Mouse (Mus musculus): Measurements from ENCODE around the gene Pdzk1. TPM values are rescaled to one million over a fixed set of nuclear protein-coding genes. Genes with fewer than 3 reads are reported as not detected.

The Pdzk1 gene
- total RNA-seq, 2 experiments from 2014 or later, result 0.14 to 0.25 TPM

DNA sequence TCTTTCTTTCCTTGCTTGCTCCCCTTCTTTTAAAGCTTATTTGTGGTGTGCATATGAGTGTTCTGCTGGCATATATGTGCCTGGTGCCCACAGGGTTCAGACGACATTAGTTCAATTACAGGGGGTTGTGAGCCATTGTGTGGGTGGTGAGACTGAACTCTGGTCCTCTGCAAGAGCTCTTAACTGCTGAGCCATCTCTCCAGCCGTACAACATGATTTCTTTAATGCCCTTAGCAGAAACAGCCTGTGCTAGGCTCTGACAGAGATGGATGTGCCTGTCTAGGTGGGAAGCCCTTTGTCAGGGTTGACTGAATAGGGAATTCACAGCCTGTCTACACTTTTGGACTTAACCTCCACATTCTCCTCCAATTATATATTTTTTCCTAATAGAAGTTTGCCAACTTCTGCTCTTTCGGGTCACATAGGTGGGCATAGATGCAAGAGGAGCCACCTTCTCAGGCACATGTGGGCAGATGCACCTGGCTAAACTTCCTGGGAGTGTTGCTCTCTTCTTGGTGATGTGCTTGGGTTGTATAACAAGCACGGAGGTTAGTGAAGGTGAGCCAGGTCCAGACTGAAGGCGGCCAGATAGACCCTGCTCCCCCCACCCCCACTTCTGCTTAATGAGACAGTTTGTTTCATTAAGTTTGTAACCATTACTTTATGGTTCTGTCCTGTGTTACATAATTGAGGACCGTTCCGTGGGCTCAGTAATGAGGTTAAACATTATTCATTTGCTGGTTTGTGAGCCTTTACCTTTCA, 5.7 kb downstream of the Pdzk1 start:
- DNase-seq (ENCODE audit: low spot score in 2 of 2), result no peak

DNA sequence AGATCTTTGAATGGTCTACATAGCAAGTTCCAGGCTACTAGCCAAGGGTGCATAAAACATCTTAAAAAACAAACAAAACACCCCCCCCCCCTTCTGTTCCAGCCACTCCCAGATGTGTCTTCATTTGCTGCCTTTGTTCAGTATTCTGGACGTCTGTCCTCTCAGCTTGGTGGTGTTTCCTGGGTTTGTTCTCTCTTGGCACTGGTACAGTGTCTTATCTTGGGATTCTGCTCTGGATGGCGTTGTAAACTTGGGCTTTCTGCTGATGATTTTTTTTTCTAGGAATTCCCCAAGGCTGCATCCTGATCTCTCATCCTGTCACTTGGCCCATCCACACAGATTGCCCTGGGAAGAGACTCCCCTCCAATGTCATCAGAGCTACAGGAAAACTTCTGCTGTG, 7.3 kb downstream of the Pdzk1 start:
- no peak for DNase-seq (ENCODE audit: low spot score in 2 of 2)

DNA sequence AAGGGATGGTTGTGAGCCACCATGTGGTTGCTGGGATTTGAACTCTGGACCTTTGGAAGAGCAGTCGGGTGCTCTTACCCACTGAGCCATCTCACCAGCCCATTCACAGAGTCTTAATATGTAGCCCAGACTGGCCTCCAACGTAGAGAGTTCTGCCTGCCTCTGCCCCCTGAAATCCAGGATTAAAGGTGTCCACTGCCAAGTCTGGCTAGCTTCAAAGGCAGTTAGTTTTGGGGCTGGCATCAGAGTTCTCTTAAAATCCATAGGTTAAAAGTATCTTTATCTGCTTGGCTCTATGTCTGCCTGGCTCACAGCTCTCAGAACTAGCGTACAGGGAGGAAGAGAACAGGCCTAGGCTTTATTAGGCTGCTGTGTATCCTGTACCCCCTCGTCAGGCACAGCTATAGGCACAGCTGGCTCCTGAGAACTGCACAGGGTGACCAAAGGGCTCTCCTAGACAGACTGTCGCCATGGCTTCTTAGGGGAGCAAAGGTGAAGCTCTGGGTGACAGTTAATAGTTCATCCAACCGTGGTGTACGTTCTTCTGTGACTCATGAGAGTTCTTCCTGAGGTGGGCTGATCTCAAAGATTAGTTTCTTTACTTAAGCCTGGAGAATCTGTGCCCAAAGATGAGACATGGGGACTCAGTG, 10.0 kb downstream of the Pdzk1 start:
- DNase-seq (ENCODE audit: low spot score in 2 of 2), result no peak

DNA sequence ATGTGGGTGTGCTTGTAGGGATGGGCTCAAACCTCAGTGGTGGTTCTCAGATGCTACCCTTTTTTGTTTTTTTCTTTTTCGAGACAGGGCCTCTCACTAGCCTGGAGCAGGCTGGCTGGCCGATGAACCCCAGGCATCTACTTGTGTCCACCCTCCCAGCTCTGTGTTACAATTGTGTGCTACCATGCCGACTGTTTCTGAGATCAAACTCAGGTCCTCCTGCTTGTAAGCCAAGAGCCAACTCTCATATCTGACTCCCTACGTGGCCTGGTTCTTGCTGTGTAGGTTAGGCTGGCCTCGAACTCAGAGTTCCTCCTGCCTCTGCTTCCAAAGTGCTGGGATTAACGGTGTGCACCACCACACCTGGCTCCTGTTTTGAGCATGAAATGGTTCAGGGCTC, 16.1 kb downstream of the Pdzk1 start:
- no peak for DNase-seq (ENCODE audit: low spot score in 2 of 2)

DNA sequence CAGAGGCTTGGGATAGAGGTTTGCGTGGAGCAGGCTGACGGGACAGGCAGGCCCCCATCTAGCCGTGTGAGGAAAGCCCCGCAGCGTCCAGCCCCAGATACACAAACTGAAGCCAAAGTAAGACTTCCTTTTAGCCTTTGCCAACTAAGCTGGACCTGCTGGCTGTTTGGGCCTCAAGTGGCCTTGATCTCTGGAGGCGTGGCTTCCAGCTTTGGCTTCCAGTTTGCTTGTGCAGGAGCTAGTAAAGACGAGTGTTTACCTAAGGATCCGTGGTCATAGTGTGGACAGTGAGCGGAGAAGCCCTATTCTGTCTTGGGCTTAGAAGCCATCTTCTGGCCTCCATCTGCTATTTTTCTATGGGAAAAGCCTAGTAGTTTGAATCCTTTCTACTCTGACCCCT, 16.7 kb downstream of the Pdzk1 start:
- no peak for DNase-seq (ENCODE audit: low spot score in 2 of 2)

DNA sequence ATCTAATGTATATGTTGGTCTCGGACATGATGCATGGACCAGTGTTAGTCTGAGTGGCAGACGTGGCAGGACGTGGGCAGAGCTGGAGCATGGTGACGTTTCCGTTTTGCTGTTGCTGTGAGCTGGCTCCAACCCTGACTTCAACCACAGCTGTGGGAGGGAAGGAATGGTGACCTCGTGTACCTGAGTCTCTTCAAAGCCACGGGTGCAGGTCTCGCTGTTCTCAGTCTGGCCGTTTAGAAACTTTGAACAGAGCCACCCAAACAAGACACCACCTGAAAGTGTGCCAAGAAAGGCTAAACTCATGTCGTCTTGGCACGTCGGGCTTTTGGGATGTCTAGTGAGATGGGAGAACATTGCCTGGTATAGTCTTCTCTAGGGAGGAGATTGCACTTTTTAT, 17.9 kb downstream of the Pdzk1 start:
- DNase-seq (ENCODE audit: low spot score in 2 of 2), result no peak

DNA sequence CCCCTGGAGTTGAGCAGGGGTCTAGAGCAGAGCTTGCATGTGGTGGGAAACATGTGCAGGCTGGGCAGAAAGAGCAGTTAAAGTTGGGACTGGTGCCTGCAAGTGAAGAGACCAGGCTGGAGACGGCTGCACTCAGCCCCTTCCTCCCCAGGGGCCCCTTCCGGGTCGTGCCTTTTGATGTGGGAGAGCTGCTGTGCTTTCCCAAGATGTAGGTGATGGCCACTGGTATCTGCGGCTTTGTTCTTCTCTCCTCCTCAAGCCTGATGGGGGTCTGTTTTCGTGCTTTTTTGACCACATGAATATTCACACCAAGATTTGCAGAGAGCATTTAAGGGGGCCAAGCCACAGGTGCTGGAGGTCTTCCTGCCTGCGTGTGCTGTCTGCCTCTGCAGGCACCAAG, 18.6 kb downstream of the Pdzk1 start:
- no peak for DNase-seq (ENCODE audit: low spot score in 2 of 2)

DNA sequence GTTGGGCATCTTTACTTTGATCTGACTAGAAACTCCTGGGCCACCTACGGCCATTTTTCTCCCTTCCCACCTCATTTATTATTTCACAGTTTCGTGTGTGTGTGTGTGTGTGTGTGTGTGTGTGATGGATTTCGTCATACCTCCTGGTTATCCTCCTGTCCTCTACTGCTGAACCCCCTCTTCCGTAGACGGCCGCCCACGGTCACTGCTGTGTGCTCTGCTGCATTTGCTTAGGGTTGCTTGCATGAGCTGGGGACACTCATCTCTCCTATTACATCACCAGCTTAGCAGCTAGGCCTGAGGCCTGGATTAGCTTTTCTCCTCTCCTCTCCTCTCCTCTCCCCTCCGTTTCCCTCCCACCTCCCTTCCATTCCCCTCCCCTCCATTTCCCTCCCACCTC, 19.4 kb downstream of the Pdzk1 start:
- peak in 1 of 2 experiments; percentile 17 for DNase-seq (ENCODE audit: low spot score in 2 of 2)

DNA sequence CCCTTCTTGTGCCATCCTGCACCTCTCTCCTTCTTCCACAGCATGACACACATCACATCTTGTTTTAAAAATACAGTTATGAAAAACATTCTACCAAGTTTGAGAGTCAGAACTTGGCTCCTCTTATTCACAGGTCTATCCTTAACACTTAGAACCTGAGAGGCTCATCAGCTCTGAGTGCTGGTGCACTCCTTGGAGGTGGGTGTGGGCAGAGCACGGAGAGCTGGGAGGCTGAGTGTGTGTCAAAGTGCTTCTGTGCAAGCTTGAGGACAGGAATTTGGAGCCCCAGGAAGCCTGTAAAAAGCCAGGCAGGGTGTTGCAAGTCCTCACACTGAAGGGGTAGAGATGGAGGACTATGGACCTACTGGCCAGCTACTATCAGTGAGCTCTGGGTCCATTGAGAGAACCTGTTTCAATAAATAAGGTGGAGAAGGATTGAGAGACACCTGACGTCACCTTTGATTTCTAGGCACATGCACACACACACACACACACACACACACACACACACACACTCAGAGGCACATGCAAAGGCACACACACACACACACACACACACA, 20.2 kb downstream of the Pdzk1 start:
- no peak for DNase-seq (ENCODE audit: low spot score in 2 of 2)

DNA sequence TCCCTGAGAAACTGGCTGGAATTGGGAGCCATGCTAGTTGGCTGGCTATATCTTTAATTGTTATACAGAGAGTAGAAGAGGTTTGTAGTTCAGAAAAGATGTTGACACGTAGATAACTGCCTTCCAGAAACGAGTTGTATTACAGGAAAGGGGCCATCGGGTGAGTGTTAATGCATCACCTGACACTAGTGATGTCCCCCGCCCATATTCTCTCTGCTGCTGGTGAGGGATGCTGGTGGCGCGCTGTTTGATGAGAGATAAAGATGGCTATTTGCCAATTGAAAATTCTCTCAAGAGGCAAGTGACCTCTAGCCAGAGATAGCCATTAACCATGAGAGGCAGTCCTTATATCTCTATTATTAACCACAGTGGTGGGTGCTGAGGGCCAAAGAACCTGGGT, 23.5 kb downstream of the Pdzk1 start:
- no peak for DNase-seq (ENCODE audit: low spot score in 2 of 2)

DNA sequence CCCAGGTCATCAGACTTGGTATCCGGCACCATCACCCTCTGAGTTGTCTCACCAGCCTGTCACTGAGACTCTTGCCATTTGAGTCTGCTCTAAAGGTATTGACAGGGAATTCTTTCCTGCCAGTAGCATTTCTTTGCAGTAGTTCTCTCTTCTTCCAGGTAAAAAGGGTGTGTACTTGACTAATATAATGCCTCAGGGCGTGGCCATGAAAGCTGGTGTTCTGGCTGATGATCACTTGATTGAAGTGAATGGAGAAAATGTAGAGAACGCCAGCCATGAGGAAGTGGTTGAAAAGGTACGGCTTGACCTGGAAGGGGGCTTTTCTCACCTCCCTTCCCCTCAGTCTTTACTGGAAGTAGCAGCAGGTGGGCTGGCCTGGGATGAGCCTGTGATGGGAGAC, 25.3 kb downstream of the Pdzk1 start:
- DNase-seq (ENCODE audit: low spot score in 2 of 2), result no peak

DNA sequence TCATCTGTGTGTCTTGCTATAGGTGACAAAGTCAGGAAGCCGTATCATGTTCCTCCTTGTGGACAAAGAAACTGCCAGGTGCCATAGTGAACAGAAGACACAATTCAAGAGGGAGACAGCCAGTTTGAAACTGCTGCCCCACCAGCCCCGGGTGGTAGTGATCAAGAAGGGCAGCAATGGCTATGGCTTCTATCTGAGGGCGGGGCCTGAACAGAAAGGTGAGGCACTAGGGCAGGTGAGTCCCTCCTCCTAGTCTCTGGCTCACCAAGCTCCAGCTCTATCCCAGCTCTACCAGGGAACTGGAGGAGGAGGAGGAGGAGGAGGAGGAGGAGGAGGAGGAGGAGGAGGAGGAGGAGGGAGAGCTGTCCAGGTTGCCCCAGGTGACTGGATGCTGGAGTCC, 26.7 kb downstream of the Pdzk1 start:
- peak in 1 of 2 experiments; percentile 1 for DNase-seq (ENCODE audit: low spot score in 2 of 2)

DNA sequence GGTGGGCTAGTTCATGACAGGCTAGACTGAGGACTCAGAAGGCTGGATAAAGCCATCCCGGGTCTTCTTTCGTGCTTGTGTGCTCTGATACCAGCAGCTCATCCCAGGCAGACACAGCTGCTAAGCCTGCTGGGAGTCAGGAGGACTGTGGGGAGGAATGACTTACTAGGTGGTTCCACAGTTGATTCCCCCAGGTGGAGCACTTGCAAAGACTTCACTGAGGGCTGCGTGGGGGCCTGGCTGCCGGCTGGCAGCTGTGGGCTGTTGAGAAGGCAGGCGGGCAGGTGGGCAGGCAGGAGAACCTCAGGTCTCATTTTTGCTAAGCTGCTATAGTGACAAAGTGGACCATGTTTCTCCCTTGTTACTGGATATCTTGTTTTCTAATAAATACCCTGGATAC, 31.4 kb downstream of the Pdzk1 start:
- DNase-seq (ENCODE audit: low spot score in 2 of 2), result peak in 1 of 2 experiments; percentile 2

DNA sequence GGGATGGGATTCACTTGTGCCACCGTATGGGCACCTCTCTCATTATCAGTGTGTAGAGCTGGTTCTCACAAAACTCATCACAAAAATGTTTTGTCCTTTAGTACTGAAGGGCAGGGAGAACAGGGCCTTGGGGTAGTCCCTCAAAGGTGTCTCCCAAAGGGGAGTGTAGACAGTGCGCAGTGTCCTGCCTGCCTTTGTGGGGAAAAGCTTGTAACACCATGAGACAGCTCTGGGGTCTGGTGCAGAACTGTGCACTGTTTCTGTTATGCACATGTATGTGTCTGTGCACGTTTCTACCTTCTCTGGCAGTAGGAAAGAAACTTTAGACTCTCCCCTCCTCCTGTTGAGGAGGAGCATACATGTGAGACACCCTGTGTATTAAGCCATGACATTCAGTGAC, 38.8 kb downstream of the Pdzk1 start:
- peak in 1 of 2 experiments; percentile 1 for DNase-seq (ENCODE audit: low spot score in 2 of 2)

DNA sequence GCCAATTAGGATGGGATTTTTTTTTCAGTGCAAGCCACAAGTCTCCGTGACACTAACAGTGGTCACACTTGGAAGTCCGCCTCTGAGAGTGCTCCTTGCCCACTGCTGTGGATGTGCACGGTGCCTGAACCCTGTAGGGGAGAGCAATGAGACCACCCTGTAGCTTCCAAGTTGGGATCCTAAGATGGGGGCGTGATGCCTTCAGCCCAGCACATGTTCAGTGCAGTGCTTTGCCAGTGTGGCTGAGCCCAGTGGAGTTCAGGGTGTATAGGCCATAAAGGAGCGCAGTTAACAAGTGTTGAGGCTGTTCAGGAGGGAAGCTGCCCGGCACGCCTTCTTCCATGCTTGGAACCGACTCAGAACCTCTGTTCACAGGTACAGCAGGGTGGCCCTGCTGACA, 39.5 kb downstream of the Pdzk1 start:
- DNase-seq (ENCODE audit: low spot score in 2 of 2), result no peak

DNA sequence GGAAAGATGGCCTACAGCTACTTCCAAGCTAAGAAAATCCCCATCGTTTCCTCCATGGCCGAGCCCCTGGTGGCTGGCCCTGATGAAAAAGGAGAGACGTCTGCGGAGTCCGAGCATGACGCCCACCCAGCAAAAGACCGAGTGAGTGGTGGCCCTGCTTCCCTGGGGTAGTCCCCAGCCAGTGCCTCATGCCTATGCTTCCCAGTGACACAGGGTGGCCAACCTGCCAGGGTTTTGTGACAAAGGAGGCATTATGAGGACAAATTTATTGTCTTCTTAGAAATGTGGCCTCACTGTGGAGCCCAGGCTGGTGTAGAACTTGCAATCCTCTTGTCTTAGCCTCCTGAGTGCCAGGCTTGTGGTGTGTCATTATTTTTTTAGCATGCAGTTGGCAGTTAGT, 40.0 kb downstream of the Pdzk1 start:
- no peak for DNase-seq (ENCODE audit: low spot score in 2 of 2)

DNA sequence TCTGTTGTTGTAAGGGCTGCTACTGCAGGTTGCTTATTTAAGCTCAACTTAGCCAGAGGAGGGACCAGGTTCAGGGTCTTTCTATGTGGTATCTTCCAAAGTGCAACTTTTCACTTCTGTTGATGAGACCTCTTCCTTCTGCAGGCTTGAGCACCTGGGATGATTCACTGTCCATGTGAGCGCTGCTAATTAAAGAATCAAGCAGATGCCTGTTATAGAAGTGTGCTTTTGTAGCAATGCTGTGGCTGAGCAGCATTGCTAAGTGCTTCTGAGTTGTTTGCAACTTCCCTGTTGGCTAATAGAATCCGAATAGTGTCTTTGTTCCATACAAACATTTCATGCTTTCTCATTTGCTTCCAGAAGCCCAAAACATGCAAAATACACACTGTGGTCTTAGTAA, 41.2 kb downstream of the Pdzk1 start:
- no peak for DNase-seq (ENCODE audit: low spot score in 2 of 2)

DNA sequence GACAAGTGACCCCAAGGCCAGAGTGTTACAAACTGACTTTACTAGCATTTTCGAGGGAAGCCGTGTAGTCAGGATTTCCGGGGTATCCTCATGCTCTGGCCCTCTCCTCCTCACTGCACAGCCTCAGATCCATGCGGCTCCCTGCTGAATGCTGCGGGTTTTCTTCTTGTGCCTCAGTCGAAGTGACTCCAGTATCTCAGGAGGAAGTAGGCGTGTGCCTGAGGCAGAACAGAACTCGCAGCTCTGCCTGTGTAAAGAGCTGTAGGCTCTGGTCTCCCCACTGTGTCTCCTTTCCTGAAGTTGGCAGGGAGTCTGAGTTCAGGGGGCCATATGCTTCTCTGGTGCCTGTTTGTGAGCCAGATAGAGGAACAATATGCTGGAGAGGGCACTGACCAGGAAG, 42.0 kb downstream of the Pdzk1 start:
- DNase-seq (ENCODE audit: low spot score in 2 of 2), result no peak

DNA sequence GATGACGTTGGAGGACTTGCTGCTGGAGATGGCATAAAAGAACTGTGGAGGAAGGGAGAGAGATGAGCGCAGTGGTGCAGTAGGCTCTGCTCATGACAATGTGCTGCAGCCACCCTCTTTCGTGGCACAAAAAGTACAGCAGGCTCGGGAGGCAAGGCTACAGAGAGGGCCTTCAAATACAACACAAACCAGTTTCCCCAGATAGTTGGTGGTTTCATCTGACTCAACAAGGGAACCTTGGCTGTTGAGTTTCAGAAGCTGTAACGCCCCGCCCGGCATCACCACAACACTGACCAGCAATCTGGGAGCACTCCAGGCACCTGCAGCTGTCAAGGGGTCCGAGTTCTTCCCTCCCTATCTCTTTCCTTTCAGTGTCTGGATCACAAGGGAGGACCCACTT, 43.4 kb downstream of the Pdzk1 start:
- peak in 1 of 2 experiments; percentile 1 for DNase-seq (ENCODE audit: low spot score in 2 of 2)

DNA sequence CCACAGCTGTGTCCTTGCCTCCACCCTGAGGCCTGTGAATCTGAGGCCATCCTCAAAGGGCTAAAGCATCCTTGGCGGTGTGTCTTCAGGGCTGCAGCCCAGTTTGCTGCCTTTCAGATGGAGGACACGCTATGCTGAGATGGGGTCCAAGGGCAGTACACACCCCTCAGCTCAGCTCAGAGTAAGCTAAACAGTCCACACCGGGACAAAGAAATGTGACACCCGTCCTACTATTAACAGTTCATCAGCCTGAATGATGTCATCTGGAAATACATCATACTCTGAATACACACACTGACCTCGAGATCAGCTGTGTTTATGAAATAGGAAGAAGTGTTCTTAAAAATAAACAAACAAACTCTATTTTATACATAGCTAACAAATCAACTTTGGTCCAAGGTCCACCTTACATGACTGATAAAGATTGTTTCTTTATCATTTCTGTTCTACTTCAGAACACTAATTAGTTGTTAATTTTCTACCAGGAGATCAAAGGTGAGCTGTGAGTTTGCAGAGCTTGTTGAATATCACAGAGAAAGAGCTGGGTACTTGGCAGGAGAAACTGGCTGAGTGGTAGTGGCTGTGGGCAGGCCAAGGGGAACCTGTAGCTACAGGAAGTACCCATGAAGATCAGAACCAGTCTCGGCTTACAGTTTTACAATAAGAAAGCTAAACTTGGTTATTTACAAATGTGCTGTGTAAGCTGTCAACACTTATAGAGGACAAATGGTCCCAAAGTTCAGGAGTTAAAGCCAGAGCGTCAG, 45.9 kb downstream of the Pdzk1 start:
- no peak for DNase-seq (ENCODE audit: low spot score in 2 of 2)

DNA sequence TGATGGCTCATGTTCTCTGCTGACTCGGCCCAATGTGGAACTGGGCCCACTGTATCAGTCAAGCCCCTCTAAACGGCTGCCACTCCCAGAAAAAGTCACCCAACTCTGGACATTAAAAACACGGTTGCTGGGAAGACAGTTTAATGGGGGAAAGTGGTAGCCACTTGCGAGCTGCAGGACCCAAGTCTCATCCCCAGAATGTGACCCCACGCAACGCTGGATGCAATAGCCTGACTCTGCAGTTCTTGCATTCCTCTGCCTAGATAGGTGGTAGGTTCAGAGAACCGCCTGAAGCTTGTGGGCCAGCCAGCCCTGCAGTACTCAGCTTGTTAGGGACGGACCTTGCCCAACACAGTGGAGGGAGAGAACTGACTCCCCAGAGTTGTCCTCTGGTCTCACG, 50.5 kb downstream of the Pdzk1 start:
- no peak for DNase-seq (ENCODE audit: low spot score in 2 of 2)

DNA sequence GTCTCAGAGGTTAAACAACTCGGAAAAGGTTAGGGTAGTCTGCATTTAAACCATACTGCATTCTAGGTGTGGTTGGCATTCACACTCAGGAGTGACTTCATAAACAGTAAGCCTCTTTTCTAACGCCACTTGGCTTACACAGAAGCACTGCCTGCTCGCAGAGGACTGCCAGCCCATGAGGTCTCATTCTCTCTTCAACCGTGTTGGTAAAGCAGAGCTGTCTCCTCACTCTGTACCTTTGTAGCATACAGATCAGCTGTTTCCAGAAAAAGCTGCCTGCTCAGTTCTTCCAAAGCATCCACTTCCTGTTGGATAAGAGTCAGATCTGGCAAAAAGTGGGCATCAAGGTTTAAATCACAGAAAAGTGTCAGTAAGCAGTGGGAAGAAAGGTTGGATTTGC, 51.3 kb downstream of the Pdzk1 start:
- no peak for DNase-seq (ENCODE audit: low spot score in 2 of 2)
